Mouse (Mus musculus): ENCODE data around the gene Arpc1a. TPM values are rescaled to one million over a fixed set of nuclear protein-coding genes. Genes with fewer than 3 reads are reported as not detected.
"Not testable (repeated sequence)": the region's sequence is repeated elsewhere in the genome, so short reads cannot be mapped to it uniquely, and the experiment has no call there.

Arpc1a gene
- polyA plus RNA-seq, 1 experiment from 2014 or later, result 121 TPM

GRCm38 (mm10) chr5:145081866-145082613 is 1.6 kb upstream of the Arpc1a start:
- Histone ChIP-seq H3K4me1 (peaks cover 11% of the 10 kb centered on the region), H3K36me3 (replicated peaks) (peaks cover 16% of the 10 kb centered on the region), H3K27ac (no peak overlapping the region), H3K9me3 (no peaks in the 10 kb centered on the region), H3K4me3 (no peak overlapping the region), H3K27me3 (ENCODE audit: poor library complexity, severe bottlenecking) (no peaks in the 10 kb centered on the region)
- WGBS, result 89% methylated on average over 10 of the region's 10 CpGs
- no peak for DNase-seq (ENCODE audit: extremely low spot score, low spot score)

DNA sequence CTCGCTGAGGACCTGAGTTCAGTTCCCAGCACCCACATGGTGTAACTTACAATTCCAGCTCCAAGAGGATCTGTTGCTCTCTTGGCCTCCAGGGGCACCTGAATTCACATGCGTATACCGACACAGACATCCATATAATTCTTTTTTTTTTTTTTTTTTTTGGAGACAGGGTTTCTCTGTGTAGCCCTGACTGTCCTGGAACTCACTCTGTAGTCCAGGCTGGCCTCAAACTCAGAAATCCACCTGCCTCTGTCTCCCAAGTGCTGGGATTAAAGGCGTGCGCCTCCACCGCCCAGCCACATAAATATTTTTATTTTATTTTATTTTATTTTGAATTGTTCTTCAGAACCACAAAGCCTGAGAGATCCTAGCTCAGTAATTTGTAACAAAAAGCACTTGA is 429 bp upstream of the Arpc1a start:
- H3K27me3 ChIP-seq (ENCODE audit: poor library complexity, severe bottlenecking); DNase-seq (ENCODE audit: extremely low spot score, low spot score); H3K9me3 ChIP-seq: not testable (repeated sequence)
- Histone ChIP-seq H3K4me1 (peaks cover 11% of the 10 kb centered on the region), H3K4me3 (peak overlapping the region; percentile 71), H3K36me3 (replicated peaks) (peaks cover 26% of the 10 kb centered on the region), H3K27ac (peak overlapping the region; percentile 88)
- 52% methylated on average over 6 of the region's 6 CpGs for WGBS

DNA sequence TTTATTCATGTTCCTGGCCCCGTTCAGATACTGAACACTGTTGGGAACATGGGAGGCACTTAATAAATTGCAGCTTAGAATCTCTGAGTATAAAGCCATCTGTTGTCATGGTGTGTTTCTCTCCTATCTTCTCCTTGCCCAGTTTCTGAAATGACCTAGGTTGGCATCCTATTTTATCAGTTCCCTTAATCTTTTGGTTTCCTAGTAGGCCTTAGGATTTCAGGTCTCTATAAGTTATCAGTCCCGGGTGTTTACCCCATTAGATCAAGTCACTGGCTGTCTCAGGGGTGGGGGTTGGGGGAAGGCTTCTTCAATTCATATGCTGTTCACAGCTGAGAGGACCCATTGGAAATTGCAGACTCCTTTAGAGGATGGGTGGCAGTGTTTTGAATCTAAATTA is 1.2 kb downstream of the Arpc1a start:
- peaks cover 11% of the 10 kb centered on the region for H3K4me1 ChIP-seq

DNA sequence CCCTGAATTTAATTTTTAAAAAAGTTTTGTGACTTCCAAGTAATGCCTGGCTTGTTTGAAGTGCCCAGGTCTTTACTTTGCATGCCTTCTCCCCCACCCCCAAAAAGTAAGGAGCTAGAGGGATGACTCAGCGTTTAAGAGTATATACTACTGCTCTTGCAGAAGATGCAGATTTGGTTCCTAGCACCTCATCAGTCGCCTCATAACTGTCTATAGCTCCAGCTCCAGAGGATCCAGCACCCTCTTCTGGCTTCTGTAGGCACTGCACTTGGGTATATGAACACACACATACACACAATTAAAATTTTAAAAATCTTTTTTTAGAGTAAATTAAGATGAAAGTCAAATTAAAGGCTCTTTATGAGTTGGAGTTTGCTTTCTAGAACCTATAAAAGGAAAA is 4.6 kb downstream of the Arpc1a start:
- H3K27ac ChIP-seq, result no peak overlapping the region
- H3K36me3 ChIP-seq (replicated peaks), result peaks cover 71% of the 10 kb centered on the region
- peaks cover 11% of the 10 kb centered on the region for H3K4me1 ChIP-seq
- WGBS, result 95% methylated on average over 2 of the region's 2 CpGs
- no peak overlapping the region for H3K4me3 ChIP-seq
- DNase-seq (ENCODE audit: extremely low spot score, low spot score), result no peak
- no peaks in the 10 kb centered on the region for H3K27me3 ChIP-seq (ENCODE audit: poor library complexity, severe bottlenecking)
- no peaks in the 10 kb centered on the region for H3K9me3 ChIP-seq

More for the DNA sequence above, 1.2 kb downstream of the Arpc1a start:
- Histone ChIP-seq H3K4me3 (peak overlapping the region; percentile 71), H3K36me3 (replicated peaks) (peaks cover 40% of the 10 kb centered on the region), H3K27ac (no peak overlapping the region), H3K9me3 (no peaks in the 10 kb centered on the region), H3K27me3 (ENCODE audit: poor library complexity, severe bottlenecking) (no peaks in the 10 kb centered on the region)
- WGBS, result 82% methylated on average over 2 of the region's 2 CpGs
- no peak for DNase-seq (ENCODE audit: extremely low spot score, low spot score)

DNA sequence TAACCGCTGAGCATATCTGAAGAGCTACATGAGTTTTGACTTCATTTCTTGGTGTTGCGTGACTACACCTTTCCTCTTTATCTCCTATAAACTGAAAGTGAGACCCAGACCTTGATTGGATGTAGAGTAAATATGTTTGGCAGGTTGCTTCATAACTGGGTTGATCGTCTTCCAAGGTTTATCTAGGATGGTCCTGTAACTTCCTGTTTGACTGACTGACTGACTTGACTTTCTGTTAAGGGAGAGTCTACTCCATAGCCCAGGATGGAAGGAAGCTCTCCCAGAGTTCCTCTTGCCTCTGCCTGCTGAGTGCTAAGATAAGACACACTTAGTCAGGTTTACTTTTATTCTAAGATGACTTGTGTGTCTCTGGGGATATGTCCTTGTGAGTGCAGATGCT is 6.2 kb downstream of the Arpc1a start:
- Histone ChIP-seq H3K9me3 (no peaks in the 10 kb centered on the region), H3K27ac (no peak overlapping the region), H3K27me3 (ENCODE audit: poor library complexity, severe bottlenecking) (no peaks in the 10 kb centered on the region), H3K36me3 (replicated peaks) (peaks cover 87% of the 10 kb centered on the region), H3K4me3 (no peak overlapping the region), H3K4me1 (peaks cover 3% of the 10 kb centered on the region)
- WGBS, result 95% methylated on average over 3 of the region's 3 CpGs
- no peak for DNase-seq (ENCODE audit: extremely low spot score, low spot score)

GRCm38 (mm10) chr5:145096195-145096594 is 12.6 kb downstream of the Arpc1a start:
- Histone ChIP-seq H3K27ac (no peak overlapping the region), H3K27me3 (ENCODE audit: poor library complexity, severe bottlenecking) (no peaks in the 10 kb centered on the region), H3K36me3 (replicated peaks) (peaks cover 98% of the 10 kb centered on the region), H3K9me3 (no peaks in the 10 kb centered on the region), H3K4me1 (no peaks in the 10 kb centered on the region), H3K4me3 (no peak overlapping the region)
- DNase-seq (ENCODE audit: extremely low spot score, low spot score), result no peak
- WGBS, result 87% methylated on average over 4 of the region's 4 CpGs

- no peak overlapping the region for H3K27ac ChIP-seq
- no peaks in the 10 kb centered on the region for H3K9me3 ChIP-seq
- no peaks in the 10 kb centered on the region for H3K27me3 ChIP-seq (ENCODE audit: poor library complexity, severe bottlenecking)
- DNase-seq (ENCODE audit: extremely low spot score, low spot score), result no peak
- H3K36me3 ChIP-seq (replicated peaks), result peaks cover 98% of the 10 kb centered on the region
- 92% methylated on average over 10 of the region's 10 CpGs for WGBS
- H3K4me3 ChIP-seq, result no peak overlapping the region
- no peaks in the 10 kb centered on the region for H3K4me1 ChIP-seq
Measured at GRCm38 (mm10) chr5:145098340-145098821, 14.8 kb downstream of the Arpc1a start.

DNA sequence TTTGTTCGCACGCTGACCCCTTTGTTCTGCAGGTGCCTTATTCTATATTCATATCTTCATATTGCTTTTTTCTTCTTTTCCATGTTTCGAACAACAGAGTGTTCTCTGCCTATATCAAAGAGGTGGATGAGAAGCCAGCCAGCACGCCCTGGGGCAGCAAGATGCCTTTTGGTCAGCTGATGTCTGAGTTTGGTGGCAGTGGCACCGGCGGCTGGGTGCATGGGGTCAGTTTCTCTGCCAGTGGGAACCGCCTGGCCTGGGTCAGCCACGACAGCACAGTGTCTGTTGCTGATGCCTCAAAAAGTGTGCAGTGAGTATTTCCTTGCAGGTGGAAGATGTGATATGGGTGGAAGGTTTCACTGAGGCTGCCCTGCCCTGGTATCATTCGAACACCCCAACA is 17.3 kb downstream of the Arpc1a start:
- no peaks in the 10 kb centered on the region for H3K4me1 ChIP-seq
- DNase-seq (ENCODE audit: extremely low spot score, low spot score), result no peak
- H3K27ac ChIP-seq, result no peak overlapping the region
- H3K9me3 ChIP-seq, result no peaks in the 10 kb centered on the region
- H3K36me3 ChIP-seq (replicated peaks), result peaks cover 98% of the 10 kb centered on the region
- WGBS, result 98% methylated on average over 9 of the region's 9 CpGs
- no peak overlapping the region for H3K4me3 ChIP-seq
- no peaks in the 10 kb centered on the region for H3K27me3 ChIP-seq (ENCODE audit: poor library complexity, severe bottlenecking)

GRCm38 (mm10) chr5:145101451-145101850 is 17.8 kb downstream of the Arpc1a start:
- not testable (repeated sequence) for H3K4me1 ChIP-seq; H3K27me3 ChIP-seq (ENCODE audit: poor library complexity, severe bottlenecking); H3K4me3 ChIP-seq; DNase-seq (ENCODE audit: extremely low spot score, low spot score); H3K9me3 ChIP-seq; H3K27ac ChIP-seq
- WGBS, result 95% methylated on average over 11 of the region's 11 CpGs
- peaks cover 98% of the 10 kb centered on the region for H3K36me3 ChIP-seq (replicated peaks)

DNA sequence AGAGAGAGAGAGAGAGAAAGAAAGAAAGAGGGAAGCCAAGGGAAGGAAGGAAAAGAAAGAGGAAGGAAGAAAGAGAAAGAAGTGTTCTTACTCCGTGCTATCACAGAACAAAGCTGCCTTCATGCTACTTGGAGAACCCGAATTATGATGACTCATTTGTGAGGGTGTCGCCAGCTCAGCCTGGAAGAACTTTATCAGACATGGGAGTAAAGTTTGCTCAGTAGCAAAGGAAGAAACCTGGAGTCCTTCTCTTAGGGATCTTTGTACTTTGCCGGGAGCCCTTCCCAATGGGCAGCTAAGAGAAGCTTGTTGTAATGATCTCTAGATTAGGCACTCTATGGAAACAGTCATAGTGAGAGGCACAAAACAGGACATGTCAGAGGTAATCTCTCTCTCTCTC is 19.1 kb downstream of the Arpc1a start:
- no peak overlapping the region for H3K27ac ChIP-seq
- H3K9me3 ChIP-seq, result no peaks in the 10 kb centered on the region
- no peak for DNase-seq (ENCODE audit: extremely low spot score, low spot score)
- H3K36me3 ChIP-seq (replicated peaks), result peaks cover 98% of the 10 kb centered on the region
- no peaks in the 10 kb centered on the region for H3K27me3 ChIP-seq (ENCODE audit: poor library complexity, severe bottlenecking)
- no peaks in the 10 kb centered on the region for H3K4me1 ChIP-seq
- 95% methylated on average over 4 of the region's 4 CpGs for WGBS
- no peak overlapping the region for H3K4me3 ChIP-seq

GRCm38 (mm10) chr5:145104328-145104727 is 20.7 kb downstream of the Arpc1a start:
- DNase-seq (ENCODE audit: extremely low spot score, low spot score), result no peak
- peaks cover 100% of the 10 kb centered on the region for H3K36me3 ChIP-seq (replicated peaks)
- H3K4me3 ChIP-seq, result no peak overlapping the region
- 74% methylated on average over 9 of the region's 9 CpGs for WGBS
- H3K27ac ChIP-seq, result no peak overlapping the region
- H3K27me3 ChIP-seq (ENCODE audit: poor library complexity, severe bottlenecking), result no peaks in the 10 kb centered on the region
- H3K9me3 ChIP-seq, result no peaks in the 10 kb centered on the region
- no peaks in the 10 kb centered on the region for H3K4me1 ChIP-seq

GRCm38 (mm10) chr5:145105694-145106275 is 22.2 kb downstream of the Arpc1a start:
- H3K4me3 ChIP-seq, result no peak overlapping the region
- DNase-seq (ENCODE audit: extremely low spot score, low spot score), result no peak
- H3K9me3 ChIP-seq, result no peaks in the 10 kb centered on the region
- no peaks in the 10 kb centered on the region for H3K27me3 ChIP-seq (ENCODE audit: poor library complexity, severe bottlenecking)
- 94% methylated on average over 9 of the region's 9 CpGs for WGBS
- H3K4me1 ChIP-seq, result no peaks in the 10 kb centered on the region
- no peak overlapping the region for H3K27ac ChIP-seq
- H3K36me3 ChIP-seq (replicated peaks), result peaks cover 100% of the 10 kb centered on the region

DNA sequence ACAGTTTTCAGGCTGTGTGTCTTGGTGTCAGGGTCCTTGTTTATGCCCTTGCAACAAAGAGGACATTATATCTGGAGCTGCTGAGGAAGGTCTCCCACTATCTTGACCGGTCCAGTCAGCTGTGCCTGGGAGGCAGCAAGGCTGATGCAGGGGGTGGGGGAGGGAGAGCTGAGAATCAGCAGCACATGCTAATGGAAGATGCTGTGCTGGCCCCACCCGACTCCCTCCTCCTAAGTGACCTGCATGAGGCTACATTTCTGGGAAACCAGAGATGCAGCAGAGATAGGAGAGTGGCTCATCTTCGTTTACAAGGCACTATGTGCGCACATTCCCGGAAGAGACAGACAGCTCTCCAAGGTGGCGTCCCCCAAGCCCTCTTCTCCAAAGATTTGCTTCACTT is 26.8 kb downstream of the Arpc1a start:
- WGBS, result 89% methylated on average over 6 of the region's 6 CpGs
- H3K27ac ChIP-seq, result no peak overlapping the region
- H3K9me3 ChIP-seq, result no peaks in the 10 kb centered on the region
- no peak for DNase-seq (ENCODE audit: extremely low spot score, low spot score)
- H3K4me3 ChIP-seq, result no peak overlapping the region
- H3K27me3 ChIP-seq (ENCODE audit: poor library complexity, severe bottlenecking), result peaks cover 31% of the 10 kb centered on the region
- H3K4me1 ChIP-seq, result peaks cover 15% of the 10 kb centered on the region
- H3K36me3 ChIP-seq (replicated peaks), result peaks cover 62% of the 10 kb centered on the region

Data from forebrain, embryonic 10.5 days (tissue).